Mouse (Mus musculus) lung, adult 18-20 months (tissue): ENCODE data around the gene Cep295nl.
A peak's percentile ranks its signal among the peaks of the same experiment; 100 is the strongest.
"Not testable (repeated sequence)": the region's sequence is repeated elsewhere in the genome, so short reads cannot be mapped to it uniquely, and the experiment has no call there.

Source experiments
- DNase-seq, 2 experiments: peaks; one replicate each; pipeline ENCODE4 v3.0.0; 2022; ENCODE audit warnings: mixed read lengths in 2 of 2

Cep295nl gene

DNA sequence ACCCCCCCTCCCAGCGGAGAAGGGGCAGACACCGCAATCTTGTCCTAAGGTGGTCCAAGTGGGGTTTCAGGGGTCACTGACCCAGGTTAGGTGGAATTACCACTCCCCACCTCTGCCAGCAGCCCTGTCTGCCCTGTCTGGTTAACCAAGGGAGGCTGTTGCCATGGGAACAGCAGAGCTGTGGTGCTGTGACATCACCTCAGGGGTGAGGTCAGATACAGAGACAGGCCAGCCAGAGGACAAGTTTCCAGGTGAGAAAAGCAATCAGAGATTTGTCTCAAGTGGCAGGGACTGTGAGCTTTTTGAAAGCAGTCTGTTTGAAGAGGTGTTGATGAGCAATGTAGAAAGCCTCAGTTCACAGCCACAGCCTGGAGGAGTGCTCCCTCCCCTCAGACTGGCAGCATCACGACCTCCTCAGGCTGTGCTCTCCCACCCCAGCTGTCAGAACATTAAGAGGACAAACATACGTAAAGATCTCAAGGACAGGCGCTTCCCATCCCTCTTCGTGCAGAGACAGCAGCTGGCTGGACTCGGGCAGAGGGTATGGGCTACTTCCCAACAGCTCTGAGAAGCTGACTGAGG is at the start of gene Cep295nl:
Cep295nl (minus strand) TSS at position 101 of the 582 bp plus-strand sequence.
- DNase-seq = peak in 1 of 2 experiments; percentile 55

DNA sequence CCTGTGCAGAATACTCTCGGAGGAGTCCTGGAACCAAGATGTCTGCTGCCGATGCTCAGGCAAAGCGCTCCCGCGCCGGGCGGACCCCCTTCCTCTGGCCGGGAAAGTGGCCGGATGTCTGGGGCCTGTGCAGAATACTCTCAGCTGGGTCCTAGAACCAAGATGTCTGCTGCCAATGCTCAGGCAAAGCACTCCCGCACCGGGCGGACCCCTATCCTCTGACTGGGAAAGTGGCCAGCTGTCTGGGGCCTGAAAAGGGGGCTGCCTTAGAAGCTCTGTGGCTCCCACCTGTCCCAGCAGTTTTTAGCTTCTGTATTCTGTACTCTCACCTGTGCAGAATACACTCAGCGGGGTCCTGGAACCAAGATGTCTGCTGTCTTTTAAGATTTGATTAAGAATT is 45.5 kb upstream of the Cep295nl start:
- not testable (repeated sequence) for DNase-seq

DNA sequence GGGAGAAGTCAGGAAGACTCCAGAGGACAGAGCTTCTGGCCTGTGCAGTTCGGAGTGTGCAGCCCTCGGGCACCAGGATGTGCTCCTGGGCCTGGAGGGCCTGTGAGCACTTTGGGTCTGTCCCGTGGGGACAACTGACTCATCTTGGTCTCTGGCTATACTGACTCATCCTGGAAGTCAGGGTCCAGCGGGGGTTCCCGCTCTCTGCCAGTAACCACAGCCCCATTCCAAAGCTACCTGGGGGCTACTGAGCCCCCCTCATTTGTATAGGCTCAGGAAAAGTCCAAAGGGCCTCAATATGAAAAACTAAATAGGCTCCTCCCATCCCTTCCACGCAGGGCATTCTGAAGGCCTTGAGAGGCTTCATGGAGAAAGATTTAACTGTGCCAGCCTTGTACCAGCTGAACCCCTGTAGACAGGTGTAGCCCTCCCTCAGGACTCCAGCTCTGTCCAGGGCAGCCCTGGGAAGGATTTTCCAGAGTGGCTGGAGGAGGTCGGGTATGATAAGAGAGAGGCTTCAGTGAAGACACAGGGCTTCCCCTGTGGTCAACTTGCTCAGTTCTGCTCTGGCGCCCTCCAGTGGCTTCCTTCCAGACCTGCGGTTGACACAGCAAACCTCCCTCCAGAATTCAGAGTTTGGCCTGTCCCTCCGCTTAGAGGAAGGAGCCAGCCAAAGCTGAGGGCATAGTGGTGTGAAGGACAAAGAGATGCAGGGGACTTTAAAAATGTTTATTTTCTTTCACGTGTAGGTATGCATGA is 37.1 kb upstream of the Cep295nl start:
- peak; percentile 85 to 87 for DNase-seq

DNA sequence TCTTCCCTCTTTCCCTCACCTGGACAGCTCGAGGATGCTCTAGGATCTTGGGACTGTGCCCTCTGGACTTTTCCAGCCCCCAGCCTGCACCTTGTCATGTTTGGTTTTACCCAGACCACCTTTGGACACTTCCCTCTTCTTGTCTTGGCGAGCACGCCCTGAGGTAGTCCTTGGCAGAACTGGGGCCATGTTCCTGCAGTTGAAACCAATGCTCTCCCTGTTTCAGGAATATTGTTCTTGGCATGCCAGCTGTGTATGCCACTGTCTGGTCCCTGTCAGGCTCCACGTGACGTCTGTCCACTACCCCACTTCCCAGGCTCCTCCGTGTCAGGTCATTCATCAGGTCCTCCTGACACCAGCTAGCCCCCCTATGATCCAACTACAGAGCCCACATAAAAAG is 36.4 kb upstream of the Cep295nl start:
- no peak for DNase-seq

DNA sequence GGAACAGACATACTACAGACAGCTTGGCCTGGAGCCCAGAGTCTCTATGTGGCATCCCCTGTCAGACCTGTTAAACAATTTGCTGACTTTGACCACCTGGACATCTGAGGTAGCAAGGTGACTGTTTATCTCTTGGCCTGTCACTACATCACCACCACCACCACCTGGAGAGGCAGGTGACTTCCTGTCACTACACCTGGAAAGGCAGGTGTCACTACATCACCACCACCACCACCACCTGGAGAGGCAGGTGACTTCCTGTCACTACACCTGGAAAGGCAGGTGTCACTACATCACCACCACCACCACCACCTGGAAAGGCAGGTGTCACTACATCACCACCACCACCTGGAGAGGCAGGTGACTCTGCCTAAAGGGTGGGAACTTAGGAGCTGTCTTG is 34.0 kb upstream of the Cep295nl start:
- DNase-seq = not testable (repeated sequence)

DNA sequence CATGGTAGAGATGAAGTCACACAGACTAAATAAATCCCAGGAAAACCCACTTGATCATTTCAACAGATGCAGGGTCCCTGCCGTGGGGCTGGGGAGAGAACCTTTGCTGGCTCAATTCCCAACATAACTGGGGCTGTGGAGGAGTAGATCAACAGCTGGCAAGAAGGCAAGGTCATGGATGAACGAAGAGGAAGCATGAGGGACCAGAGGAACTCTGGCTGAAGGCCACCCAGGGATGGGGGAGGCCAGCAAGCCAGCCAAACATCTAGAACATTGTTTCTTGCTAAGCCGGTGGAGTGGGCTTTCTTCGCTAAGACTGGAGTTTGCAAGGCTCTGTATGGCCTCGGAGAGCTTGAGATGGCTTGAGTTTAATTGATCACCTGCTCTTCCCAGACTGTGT is 33.6 kb upstream of the Cep295nl start:
- DNase-seq = no peak

DNA sequence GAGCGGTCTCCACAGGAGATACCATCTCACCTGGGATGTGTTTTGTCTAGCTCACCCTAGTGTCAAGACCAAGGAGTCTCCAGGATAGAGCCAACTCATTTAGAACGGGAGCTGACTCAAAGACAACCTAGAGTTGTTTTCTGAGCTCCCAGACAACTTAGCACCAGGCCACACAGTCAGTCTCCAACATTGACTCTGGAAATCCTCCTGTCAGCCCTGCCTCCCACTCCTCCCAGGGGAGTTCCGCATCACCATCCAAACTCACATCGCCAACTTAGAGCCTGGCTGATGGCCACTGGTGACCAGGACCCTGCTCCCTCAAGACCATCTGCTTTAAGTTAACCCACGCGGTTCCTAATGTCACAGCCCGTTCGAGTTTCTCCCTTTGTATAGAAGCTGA is 33.2 kb upstream of the Cep295nl start:
- DNase-seq = no peak

DNA sequence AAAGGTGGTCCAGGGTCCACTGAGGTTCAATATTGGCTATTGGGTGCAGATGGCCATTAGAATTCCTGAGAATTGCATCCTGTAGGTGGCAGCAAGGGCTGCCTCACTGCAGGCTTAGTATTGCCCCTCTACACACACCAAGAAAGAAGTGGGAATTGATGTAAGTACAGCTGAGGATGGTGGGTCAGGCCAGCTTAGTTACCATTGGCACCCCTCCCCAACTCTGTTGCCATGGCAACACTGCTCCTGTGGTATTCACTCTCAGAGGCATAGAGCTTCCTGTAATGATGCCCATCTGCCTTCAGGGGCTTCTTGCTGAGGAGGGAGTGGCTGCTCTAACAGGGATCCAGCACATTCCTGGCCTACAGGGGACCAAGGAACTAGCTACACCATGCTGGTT is 32.7 kb upstream of the Cep295nl start:
- DNase-seq = no peak

DNA sequence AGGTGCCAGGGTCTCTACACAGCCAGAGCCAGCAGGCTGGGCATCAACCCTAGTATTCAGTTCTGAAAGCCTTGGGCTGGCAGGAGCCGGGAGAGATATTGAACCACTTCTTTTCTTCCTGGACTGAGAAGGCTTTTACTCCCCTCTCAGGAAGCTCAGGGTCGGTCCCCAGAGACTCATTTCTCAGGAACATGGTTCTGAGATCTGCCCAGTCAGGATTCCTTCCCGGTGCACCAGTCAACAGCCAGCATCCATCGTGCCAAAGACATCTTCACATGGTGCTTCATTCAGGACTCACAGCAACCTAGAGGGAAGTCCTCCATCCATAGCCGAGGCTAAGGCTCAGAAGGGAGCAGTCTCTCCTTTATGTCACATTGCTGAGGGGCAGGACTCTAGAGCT is 32.2 kb upstream of the Cep295nl start:
- DNase-seq = no peak

DNA sequence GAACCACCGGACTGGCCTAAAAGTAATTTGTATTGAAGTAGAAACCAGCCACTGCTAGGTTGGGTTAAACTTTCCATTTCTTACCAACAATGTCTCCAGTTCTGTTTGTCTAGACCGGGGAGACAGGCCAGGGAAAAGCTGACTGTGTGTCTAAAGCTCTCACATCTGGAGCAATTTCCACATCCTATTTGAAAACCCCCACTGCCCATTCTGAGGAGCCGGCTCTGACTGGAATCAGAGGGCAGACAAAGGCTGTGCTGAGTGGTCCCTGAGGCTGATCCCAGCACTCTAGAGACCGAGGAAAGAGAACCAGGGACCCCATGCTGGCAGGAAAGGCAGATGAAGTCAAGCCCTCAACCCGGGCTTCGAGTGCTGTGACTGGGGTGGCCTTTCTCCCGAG is 30.3 kb upstream of the Cep295nl start:
- DNase-seq = no peak

DNA sequence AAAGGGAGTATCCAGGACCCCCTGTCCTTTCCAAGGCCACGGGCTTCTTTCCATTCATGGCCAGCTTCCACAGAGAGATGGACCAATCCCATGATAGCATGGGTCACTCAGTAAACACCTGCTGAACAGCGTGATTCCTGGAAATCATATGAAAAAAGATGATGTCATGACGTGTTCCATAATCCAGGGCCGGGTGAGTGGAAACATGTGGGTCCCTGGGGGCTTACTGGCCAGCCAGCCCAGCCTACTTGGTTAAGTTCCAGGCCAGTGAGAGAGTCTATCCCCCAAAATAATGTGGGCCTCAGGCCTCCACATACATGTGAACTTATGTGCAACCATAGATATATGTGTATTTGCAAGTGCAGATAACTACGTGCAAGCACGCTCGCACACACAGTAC is 29.6 kb upstream of the Cep295nl start:
- no peak for DNase-seq

DNA sequence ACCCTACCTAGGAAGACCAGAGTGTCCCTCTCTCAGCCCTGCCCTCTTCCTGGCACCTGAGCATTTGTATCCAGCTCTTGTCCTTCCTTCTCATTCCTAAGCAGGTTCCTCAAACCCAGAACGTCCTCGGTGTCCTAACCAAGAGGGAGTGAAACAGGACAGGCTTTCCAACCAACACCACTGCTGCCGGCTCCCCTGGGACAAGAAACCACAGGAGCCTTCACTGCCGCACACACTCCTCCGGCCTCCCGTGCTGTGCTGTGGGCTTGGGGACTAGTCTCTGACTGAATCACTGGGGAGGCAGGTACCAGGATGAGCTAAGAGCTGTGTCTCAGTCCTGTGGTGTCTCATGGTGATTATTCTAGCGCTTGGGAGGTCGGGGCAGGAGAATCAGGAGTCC is 27.4 kb upstream of the Cep295nl start:
- no peak for DNase-seq

DNA sequence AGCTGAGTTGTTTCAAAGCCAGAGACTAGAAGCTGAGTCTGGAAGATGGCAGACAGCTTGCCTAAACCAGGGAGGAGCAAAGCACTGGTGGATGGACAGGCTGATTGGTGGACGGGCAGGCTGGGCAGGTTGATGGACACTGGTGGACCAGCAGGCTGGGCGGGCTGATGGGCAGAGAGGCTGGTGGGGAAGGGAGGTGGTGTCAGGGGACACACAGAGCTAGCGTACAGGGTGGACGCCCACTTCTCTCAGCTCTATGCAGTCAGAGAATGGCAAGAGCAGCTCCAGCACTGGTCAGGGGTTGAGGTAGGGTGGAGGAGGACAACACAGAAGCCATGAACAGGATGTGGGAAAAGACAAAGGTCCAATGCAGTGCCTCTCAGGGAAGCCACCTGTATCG is 27.0 kb upstream of the Cep295nl start:
- DNase-seq = no peak

DNA sequence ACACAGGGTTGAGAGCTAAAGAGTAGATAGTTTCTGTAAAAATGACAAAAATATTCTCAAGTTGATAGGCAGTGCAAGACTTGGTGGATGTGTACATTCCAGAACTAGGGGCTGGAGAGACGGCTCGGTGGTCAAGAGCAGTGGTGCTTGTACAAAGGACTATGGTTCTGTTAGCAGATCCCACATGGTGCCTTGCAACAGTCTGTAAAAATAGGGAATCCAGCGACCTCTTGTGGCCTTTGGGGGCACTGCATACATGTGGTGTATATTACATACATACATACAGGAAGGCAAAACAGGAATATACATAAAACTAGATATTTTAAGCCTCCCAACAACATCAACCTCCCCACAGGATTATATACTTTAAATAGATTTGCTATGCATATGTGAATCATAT is 26.0 kb upstream of the Cep295nl start:
- no peak for DNase-seq

DNA sequence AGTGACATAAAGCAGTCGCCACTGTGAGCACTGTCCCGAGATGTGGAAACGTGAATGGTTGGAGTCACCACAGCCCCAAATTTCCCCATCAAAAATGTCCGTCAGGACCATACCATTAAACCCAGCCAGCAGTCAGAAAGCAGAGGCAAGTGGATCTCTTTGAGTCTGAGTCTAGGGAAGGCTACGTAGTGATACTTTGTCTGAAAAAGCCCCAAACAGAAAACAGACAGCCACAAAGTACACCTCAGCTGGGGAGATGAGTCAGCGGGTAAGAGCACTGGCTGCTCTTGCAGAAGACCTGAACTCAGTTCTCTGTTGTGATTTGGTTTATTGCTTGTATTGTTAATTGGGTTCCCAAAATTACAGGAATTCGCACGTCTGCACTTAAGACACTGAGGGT is 24.3 kb upstream of the Cep295nl start:
- DNase-seq = no peak

DNA sequence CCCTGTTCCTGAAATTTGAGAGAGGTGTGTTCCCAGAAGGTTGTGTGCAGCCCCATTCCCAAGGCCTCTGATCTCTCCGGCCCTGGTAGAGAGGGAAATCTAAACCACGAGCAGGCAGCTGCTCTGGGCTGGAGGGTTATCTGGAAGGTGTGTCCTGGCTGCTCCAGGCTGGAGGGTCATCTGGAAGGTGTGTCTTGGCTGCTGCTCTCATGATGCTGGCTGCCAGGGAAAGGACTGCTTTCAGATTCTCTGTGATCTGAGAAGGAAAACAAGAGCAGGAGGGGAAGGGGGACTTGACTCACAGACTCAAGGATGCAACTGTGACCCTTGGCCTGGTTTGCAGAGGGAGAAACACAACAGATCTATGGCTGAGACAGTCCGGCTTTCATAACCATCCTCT is 23.8 kb upstream of the Cep295nl start:
- no peak for DNase-seq

DNA sequence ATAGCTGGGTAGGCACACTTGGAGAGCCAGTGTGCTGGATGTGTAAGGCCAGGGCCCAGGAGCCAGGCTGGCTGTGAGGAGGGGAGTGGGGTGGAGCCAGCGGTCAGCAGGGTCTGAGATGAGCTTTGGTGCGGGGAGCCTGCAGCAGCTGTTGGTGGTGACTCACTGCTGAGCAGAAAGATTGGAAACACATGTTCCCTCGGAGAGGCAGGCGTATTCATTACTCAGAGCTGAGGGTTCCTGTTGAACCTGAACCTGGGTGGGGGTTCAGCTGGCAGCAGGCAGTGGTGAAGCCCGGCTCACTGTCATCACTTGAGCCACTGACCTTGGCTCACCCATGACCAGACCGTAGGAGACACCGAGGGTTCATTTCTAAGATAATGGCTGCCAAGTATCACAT is 22.9 kb upstream of the Cep295nl start:
- peak; percentile 34 to 55 for DNase-seq

DNA sequence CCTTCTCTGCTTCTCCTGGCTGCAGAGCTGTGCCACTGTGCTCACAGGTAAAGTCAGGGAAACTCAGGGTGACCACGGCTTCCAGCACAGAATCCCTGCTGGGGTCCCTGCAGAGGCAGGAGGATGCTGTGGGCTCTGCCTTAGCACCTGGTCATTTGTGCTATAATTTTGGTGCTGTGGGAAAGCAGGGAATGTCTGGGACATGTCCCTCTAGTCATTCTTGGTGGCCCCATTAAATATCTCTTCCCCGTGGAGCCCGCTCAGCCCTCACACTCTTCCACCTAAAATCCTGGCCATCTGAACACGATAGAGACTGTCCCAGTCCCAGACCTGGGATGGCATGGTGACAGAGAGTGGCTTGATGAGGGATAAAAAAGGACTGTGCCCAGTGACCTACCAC is 21.7 kb upstream of the Cep295nl start:
- peak in 1 of 2 experiments; percentile 2 for DNase-seq

DNA sequence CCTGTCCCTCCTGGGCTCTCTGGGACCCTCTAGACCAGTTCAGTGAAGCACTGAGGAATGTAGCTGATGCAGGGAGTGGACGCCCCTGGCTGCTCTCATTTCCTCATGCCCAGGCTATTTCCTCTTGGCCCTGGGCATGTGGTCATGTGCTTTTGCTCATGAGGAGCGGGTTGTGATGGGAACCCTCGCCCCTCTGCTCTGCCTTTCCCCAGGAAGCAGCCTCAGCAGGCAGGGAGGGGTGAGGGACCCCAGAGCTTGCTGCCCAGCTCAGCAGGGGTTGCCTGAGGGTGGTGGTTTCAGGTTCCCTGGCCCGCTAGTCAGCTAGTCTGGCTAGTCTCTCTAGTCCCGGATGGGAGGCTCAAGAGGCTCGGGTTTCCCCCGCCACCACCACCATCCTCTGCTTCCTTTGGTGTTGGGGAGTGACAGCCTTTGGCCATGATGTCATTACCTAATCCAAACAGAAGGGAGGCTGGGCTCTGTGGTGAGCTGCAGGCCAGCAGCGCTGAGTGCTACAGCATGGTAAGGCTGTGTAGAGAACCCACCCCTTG is 20.7 kb upstream of the Cep295nl start:
- DNase-seq = peak; percentile 83 to 88

DNA sequence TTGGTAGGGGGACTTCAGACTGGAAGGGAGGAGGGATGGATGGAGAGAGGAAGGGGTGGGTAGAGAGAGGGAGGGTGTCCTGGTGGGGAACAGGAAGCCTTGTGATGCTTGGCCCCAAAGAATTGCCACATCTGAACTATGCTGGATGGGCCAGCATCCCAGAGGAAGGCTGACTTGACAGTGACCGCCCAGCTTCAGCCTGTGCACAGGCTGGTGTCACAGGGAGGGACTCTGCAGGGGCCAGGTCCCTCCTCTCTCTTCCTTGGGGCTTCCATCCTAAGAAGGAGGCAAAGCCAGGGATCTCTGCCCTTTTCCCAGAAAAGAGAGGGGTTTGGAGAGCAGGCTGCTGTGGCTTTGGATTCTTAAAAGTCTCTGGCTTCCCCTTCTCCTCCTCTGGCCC is 20.2 kb upstream of the Cep295nl start:
- peak; percentile 42 to 59 for DNase-seq

DNA sequence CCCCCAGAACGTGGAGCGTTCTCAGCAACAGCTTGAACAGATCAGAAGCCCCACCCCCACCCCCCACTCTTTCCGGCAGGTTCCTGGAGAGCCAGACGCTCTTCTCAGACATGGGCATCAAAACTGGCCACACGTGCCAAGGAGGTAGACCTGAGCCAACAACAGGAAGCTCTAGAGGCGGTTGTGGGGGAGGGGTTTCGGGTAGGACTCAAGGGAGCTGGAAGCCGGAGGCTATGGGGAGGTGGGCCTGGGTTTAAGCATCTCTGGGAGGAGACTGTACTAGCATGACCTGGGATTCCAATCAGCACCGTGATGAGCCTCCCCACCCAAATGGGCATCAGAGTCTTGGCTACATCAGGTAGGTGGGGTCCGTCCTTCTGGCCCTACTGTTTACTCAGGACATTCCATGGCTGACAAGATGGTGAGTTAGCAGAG is 18.6 kb upstream of the Cep295nl start:
- peak; percentile 70 to 77 for DNase-seq

DNA sequence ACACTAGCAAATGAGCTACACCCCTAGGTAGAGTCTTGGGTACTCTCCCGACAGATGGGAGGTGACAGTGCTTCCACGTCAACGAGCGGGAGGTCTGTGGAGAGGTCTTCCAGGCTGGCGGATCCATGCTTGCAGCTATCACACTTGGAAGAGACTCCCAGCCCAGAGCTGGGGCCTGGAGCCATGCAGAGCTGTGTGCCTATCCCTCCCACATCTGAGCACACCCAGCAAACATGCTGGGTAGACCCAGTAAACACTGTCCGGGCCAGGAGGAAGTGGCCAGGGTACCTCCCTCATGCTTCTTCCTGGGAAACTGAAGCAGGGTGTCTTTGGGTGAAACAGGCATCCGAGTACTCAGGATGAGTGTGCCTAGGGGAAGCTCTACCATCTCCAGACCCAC is 18.2 kb upstream of the Cep295nl start:
- peak; percentile 74 to 80 for DNase-seq

DNA sequence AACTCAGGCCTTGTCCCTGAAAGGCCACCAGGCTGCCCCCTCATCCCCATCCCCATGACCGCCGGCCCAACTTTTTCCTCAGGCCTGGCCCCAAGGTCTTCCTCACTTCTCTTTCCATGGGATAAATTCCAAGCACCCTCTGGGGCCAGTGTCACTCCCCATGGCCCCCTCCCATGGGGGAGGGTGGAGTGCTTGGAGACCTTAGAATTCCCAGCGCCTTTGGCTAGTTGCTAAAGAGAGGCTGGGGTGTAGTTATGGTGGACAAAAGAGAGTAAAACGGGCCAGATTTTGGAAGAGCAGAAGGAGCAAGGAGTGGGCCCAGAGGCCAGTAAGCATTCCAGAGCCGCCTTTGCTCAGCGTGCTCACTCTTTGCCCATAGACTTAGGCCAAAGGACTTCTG is 13.3 kb upstream of the Cep295nl start, which contains the start of gene Timp2:
Timp2 (minus strand) TSS at position 101 of the 400 bp plus-strand sequence.
- no peak for DNase-seq

DNA sequence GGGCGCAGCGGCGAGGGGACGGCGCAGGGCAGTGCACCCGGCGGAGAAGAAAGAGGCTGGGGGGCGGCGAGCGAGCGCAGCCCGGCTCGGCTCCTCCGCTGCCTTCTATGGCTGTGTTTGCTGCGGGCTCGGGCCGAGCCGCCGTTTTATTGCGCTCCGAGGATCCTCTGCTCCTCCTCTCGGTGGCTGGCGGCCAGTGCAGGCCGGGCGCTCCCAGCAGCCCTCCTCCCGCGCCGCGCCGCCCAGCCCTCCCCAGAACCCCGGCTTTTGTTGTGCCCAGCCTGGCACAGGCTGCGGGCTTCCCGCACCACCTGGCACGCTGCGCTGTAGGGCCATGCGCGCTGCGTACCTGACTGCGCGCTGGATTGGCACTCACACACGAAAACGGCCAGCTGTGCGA is 12.9 kb upstream of the Cep295nl start:
- peak; percentile 89 to 90 for DNase-seq
